Mouse (Mus musculus) embryo, embryonic 11 days (tissue): ENCODE results near the gene Ptbp3.
"Not testable (repeated sequence)": the region's sequence is repeated elsewhere in the genome, so short reads cannot be mapped to it uniquely, and the experiment has no call there.

Experiments
- DNase-seq: peaks from one replicate; pipeline ENCODE4 v3.0.0-alpha.2; 2015

The Ptbp3 gene

DNA sequence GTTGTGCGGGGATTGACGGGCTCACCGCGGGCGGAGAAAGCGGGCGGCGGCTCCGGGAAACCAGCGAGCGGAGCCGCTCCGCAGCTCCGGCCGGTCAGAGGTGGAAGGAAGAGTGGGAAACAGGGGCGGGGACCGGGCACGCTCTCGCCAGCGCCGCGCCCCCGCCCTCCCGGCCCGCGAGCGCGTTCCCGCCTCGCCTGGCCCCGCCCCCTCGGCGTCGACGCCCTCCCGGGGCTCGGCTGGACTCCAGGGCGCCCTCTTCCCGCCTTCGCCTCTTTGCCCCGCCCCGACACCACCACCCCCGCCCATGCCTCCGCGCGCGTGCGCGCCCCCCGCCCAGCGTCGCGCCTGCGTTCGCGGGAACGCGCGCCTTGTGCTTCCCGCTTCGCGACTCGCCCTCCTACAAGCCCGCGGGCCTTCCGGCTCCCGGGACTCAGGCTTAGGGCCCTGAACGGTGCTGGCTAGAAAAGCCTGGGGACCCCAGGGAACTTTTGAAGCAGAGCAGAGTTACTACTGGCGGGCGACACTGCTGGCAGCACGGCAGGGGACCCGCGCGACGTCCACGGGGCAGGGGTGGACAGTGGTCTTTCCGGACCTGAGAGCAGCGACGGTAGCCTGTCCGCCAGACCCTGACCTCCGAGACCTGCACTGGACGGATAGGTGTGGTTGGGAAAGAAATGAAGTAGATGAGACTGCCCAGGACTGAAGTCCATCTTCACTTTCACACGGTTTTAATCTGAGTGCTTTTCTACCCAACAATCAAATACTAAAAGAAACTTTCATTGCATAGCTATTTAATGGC is at the start of gene Ptbp3:
Ptbp3 (minus strand) TSS at position 190 of the 802 bp plus-strand sequence.
- DNase-seq = peak; percentile 98

DNA sequence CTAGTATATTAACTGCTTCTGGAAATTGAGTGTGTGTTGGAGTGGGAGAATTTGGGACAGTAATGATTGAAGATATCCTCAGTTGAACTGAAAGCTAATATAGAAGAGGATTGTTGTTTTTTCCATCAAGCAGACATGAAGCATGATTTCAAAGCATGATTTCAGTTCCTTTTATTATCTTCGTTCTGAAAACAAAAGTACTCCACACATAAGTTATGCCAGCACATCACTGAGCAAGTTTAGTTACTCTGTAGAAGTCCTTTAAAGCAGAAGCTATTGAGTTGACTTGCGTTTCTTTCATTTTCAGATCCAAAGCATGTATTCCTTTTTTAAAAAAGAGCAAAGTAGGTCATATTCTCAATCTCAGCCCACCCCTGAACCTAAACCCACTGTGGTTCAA is 47.4 kb upstream of the Ptbp3 start:
- DNase-seq = no peak

DNA sequence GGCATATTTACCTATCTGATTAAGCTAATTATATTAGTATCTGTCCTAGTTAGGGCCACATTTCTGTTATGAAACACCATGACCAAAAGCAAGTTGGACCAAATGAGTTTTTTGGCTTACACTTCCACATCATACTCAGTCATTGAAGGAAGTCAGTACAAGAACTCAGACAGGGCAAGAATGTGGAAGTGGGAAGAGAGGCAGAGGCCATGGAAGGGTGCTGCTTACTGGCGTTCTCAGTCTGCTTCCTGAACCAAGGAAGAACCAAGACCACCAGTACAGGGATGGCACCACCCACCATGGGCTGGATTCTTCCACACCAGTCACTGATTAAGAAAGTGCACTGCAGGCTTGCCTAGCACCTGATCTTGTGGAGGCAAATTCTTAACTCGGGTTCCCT is 45.5 kb upstream of the Ptbp3 start:
- no peak for DNase-seq

DNA sequence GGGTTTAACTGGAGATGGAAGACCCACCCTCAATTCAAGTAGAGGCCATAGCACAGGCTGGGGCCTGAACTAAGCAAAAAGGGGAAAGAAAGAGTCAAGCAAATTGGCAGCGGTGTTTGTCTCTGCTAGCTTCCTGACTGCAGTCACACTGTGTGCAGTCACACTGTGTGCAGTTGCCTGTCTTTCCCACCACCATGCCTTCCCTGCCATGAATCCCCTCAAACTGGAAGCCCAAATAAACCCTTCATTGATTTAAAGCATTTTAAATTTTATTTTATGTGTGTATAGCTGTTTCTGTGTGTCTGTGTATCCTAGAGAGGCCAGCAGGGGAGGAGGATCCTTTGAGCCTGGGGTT is 38.7 kb upstream of the Ptbp3 start:
- DNase-seq = no peak

DNA sequence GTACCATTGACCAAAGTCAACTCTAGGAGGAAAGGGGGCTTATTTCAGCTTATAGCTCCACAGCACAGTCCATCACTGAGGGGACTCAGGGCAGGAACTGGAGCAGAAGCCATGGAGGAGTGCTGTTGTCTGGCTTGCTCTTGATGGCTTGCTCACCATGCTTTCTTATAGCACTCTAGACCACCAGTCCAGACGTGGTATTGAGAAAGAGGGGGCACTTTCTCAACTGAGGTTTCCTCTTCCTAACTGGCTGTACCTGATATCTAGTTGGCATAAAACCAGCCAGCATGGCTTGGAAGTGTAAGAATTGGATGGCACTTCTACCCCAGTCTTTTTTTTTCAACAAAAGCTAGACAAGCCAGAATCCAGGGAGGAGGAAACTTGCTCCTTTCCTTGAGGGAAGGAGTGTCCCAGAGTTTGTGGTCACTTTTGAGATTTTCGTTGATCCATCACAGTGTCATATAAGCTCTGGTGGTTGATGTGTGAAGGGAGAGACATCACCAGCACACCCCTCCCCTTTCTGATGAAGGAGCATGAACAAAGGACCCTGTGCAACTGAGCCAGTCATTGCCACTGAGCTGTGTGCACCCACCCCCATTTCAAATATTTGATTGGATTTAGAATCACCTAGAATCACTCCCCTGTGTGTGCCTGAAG is 38.2 kb upstream of the Ptbp3 start:
- DNase-seq = no peak

DNA sequence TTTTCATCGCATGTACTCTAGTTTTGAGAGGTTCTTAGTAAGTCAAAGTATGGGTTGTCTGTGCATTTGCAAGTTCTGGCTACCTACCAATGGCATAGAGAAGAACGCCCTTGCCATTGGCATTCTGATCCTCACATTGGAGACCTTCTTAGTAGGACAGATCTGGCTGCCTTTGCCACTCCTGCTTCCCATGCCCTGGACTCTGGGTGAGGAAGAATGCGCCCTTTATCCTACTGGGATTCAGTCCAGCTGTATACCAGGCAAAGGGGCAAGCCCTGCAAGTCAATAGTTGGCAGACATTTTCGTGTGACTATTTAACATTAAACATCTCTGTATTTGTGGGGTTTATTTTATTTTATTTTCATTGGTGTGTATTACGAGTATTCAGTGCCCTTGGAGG is 35.9 kb upstream of the Ptbp3 start:
- no peak for DNase-seq

DNA sequence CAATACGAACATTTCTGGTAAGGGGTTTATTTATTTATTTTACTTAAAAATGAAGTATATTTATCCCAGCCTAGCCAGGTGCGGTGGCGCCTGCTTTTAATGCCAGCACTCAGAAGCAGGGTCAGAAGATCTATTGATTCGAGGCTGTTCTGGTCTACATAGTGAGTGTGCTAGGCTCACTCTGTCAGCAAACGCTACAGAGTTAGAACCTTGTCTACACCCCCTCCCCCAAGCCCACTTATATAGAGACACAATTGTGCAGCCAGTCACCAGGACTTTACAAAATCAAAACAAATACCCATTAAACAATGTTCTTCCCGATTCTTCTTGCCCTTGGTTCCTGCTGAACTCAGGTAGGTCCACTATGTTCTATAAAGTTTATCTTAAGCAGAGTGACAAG is 33.0 kb upstream of the Ptbp3 start:
- peak; percentile 20 for DNase-seq

DNA sequence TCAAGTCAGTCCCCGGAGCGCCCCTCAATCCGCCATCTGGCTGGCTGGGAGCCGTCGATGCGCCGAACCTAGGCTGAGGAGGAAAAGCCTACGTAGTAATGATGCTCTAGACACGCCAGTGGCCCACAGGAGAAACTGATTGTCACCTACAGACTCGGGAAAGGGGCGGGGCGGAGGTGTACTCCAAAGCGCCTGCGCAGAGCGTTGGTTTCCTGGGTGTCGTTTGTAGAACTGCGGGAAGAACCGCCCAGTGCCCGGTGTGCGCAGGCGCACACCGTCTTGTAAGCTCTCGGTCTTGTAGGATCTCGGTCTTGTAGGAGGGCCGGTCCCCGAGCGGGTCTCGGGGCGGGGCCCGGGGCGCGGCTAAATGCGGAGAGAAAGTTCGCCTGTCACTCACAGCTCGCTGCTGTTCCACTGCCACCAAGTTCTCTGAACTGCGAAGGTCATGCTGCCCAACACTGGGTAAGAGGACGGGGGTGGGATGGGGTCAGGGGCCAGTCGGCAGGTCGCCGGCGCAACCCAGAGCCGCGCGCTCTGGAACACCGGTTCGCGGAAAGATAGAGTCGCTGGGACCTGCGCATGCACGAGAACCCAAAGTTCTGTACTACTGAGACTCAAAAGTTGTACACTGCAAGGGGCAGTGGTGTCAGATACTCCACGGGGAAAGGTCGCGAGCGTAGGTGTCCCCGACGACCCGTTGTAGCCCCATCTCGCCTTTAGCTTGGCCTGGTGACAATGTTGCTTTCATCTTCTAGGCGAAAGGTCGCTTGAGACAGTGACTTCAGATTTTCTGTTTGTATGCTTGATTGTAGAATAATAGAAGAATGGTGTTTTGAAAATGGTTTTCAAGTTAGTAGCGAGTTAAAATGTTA is 32.4 kb upstream of the Ptbp3 start, which contains the start of gene Hsdl2:
Hsdl2 (plus strand) TSS at position 250 of the 872 bp plus-strand sequence.
- peak; percentile 100 for DNase-seq

DNA sequence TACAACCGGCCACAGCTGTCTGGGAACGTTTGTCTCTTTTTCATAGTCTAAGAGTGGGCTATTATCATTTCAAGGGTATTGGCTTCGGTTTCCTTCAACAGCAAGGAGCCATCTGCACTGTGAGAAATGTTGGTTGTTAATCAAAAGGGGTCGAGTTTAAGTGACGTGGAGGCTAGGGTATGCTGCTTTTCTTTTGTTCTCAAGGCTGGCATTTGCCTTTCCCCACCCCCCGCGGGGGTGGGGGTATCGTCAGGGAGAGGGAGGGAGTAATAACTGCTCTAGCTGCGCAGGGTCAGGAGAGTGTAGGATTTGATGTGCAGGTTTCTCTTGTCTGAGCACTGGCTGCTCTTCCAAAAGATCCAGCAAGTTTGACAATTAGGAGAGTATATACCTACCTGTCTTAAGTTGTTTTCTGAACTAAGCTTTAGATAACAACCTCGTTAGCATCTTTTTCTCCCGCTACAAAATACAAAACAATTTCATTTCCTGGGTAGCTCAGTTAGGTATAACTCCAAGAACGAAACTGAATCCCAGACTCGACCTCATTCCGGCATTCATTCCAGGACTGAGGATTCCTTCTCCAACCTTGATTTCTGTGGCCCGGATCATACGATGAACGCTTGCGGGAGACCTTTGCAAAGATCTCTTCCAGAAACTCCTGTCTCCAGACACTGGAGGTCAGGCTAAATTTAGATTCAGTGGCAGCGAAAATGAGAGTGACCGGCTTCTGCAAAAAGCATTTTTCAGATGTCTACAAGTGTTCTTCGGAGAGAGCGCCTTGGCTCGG is 31.5 kb upstream of the Ptbp3 start:
- peak; percentile 83 for DNase-seq

DNA sequence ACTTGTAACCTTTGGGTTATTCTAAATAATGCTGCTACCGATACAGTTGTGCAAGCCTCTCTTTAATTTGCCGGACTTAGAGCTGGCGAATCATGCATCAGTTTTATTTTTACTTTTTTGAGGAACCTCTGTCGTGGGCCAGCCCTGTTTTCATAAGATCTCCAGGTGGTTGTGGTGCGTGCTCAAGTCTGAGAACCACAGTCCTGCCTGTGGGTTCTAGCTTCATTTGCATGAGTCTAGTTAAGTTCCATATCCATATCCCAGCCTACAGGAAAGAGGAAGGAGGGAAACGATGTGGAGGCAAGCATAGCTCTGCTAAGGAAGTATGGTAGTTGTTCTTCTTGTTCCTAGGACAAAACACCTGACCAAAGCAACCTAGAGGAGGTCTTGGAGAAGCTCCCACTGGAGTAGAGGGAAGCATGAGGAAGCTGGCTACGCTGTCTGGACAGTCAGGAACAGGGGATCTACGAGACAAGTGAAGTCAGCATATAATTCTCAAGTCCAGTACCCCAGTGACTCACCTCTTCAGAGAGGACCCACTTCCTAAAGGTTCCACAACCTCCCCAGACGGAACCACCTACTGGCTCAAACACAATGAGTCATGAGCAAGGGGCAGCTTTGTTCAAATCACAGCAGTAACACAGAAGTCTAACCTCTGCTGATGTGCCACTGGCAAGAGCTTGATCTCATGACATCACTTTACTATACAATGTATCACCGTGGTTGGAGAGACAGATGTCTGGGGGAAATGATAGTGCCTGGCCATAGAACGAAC is 26.2 kb upstream of the Ptbp3 start:
- no peak for DNase-seq

DNA sequence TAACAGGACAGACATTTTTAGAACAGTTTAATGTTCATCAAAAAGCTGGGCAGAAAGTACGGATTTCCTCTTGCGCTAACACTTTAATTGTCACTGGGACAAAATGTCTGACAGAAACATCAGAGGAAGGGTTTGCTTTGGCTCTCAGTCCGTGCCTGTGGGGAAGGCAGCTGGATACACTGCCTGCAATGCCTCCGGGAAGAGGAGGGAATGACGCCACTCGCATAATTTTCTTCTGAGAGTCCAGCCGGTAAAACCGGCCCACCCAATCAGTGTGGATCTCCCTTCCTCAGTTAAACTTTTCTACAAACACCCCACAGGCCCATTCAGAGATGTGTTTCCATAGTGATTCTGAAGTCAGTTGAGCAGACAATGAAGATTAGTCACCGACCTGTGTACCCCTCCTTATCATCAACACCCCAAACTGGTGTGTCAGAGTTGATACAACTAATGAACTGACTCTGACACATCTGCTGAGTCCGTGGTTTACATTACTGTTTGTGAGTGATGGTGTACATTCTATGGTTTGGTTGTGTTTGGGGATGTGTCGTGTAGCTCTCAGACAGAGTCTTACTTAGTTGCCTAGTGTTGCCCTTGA is 23.5 kb upstream of the Ptbp3 start:
- DNase-seq = no peak

DNA sequence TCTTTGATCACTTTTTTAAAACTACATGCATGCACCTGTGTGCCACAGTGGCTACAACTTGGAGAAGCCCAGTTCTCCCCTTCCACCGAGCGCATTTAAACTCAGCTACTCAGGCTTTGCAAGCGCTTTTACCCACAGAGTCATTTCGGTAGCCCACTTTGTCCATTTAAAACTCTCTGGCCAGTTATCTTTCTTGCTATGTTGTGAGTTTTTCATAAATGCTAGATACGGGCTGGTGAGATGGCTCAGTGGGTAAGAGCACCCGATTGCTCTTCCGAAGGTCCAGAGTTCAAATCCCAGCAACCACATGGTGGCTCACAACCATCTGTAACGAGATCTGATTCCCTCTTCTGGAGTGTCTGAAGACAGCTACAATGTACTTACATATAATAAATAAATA is 21.4 kb upstream of the Ptbp3 start:
- not testable (repeated sequence) for DNase-seq

DNA sequence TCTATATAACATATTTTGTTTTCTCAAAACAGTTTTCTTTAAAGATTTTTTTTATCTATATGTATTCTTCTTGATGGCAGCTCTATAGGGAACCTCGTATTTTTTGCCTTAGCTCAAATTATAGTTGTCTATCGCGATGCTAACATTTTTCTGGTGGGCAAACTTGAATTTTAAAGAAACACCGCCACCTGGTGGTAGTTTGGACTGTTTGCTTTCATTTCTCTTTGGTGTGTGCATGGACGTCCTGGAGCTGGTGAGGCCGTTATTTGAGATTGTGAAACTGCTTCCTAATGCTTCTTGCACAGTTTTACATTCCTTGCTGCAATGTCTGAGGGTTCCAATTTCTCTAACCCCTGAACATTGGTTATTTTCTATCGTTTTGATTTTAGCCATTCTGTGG is 20.4 kb upstream of the Ptbp3 start:
- peak; percentile 87 for DNase-seq

DNA sequence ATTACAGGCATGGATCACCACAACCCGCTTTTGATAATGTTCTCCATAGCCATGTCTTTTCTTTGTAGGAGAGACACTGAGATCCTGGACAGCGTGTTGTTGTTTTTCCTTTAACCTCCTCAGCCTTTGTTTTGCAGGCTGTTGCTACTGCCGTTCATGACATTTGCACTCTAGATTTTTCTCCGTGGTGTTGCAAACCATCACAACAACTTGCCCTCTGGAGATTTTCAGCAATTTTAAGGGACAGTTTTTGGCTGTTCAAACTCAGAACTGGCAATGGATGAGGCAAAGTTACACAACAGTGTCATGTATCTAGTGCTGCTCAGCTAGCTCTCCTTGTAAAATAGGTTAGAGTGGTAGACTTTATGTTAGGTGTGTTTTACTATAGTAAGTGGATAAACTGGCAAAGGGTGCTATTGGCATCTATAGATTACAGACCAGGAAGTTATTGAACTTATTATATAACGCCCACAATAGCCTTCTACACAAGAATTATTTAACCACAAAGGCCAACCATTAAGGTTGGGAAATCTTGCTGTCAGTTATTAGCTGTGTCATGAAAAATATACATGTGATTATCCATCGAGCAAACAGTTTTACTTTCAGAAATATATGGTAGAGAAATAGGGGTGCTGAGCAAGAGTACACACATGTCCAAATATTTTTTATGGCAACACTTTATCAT is 18.6 kb upstream of the Ptbp3 start:
- DNase-seq = no peak

DNA sequence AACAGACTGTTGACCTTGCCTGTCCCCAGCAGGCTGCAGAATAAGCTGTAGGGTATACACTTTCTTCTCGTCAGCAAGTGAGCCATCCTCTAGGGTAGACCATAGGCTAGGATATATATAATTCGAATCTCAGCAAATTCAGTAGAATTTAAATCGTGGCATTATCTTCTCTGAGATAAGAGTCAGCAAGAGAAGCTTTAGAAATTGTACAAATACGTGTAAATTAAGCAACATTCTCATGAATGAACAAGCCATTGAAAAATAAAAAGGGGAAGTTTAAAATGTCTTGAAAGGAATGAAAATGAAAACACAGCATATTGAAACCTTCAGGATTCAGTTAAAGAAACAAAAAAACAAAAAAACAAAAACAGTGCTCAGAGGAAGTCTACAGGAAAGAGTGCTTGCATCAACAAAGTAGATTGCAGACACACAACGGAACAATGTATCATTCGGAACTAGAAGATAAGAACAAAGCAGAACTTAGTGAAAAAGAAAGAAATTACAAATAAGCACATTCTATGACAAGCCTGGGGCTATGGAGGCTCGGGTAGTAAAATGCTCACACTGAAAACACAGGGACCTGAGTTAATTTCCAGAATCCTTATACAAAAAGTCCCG is 16.5 kb upstream of the Ptbp3 start:
- DNase-seq = no peak

DNA sequence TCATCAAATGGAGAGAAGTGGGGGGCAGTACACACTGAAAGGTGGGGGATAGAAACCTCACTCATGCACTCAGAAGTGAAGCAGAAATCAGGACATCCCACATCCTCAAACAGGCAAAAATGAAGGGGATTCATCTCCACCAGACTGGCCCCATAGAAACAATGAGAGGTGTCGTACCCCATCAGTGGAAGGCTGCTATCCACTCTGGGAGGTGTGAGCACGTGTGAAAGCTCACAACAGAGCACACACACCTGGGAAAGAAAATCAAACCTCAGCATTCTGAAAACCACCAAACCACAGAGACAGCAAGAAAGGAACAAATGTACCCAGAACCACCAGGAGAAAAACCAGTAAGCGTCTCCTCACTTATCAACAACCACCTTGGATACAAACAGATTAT is 15.0 kb upstream of the Ptbp3 start:
- no peak for DNase-seq

DNA sequence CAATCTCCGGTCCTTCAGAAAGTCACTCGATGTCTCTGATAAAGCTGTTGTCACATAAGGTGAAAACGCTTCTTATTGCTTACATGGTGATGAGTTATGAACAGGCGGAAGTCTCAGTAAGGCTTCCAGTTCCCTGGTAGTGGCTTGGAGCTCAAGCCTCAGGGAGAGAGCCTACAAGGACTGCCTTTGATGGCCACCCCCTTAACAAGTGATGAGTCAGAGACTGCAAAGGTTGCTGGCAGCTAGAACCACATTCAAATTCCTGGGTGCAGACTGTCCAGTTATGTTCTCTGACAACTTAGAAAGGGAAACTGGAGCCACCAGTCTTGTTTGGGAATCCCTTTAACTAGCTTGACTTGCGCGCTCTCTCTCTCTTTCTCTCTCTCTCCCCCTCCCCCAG is 11.0 kb upstream of the Ptbp3 start:
- no peak for DNase-seq

DNA sequence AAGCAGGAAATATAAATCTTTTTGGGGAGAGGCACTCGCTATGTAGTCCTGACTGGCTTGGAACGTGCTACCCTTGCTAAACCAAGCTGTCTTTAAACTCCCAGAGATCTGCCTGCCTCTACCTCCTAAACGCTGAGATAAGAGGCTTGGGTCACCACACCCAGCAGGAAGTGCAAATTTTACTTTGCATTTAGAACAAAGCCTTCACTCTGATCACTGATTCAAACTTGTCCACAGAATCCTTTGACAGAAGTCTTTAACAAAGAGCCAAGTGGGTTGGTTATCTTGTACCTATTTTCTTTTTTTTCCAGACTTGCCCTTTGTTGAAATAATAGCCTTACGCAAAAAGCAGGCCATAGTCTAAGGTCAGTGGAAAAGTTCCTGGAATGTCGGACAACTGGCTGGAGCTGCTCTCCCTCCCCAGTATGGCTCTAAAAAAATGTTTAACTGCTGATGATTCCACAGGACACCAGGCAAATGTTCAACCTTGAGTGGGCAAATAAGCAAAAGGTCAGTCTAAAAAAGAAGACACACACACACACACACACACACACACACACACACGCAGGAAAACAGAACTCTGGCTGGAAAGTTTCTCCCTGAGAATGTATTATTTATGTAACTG is 9.0 kb upstream of the Ptbp3 start:
- no peak for DNase-seq

DNA sequence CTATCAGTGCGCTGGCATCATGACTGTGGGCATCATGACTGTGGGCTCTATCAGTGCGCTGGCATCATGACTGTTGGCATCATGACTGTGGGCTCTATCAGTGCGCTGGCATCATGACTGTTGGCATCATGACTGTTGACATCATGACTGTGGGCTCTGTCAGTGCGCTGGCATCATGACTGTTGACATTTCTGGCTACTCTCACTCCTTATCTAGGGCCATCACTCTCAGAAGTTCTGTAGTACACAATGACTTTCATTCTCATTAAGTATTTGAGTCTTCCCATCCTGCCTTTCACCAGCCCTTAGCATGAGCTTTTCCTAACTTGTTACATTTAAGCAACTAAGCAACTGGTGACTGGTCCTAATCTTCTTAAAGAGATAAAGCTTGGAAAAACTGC is 8.2 kb upstream of the Ptbp3 start:
- not testable (repeated sequence) for DNase-seq

DNA sequence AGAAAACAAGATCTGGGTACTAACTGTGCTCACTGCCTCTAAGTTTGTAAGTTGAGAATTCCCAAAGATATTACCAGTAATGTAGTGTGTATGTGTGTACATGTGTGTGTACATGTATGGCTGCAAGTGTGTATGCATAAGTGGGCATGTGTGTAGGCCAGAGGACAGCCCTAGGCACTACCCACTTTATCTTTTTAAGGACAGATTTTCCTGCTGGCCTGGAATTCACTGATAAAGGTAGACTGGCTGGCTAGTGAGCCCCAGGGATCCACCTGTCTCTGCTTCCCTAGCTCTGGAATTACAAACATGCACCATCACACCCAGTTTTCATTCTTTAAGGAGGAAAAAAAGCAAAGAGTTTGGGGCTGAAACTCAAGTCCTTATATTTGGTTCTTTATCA is 6.0 kb upstream of the Ptbp3 start:
- DNase-seq = no peak
